Mouse (Mus musculus): Measurements from ENCODE around the gene Ica1.

The Ica1 gene

GRCm38 (mm10) chr6:8691199-8691975 is 86.9 kb downstream of the Ica1 start:
- DNase-seq (ENCODE audit: low spot score in 2 of 2): no peak

DNA sequence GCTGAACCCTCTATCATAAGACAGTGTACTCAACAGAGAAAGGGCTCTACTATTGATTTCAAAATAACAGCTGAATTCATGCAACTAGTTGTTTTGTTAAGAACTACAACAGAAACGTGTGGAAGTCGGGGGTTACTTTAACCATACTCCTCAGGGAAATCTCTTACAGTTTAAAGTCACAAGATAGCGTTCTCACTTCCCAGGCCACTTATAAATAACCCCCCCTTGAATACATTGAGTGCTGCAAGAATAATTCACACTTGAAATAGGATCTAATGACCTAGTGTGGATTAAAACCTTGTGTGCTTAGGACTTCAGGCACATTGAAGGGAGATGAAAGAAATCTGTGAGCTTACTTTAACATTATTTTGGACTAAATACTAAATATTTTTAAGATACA is 87.8 kb downstream of the Ica1 start:
- DNase-seq (ENCODE audit: low spot score in 2 of 2): no peak

DNA sequence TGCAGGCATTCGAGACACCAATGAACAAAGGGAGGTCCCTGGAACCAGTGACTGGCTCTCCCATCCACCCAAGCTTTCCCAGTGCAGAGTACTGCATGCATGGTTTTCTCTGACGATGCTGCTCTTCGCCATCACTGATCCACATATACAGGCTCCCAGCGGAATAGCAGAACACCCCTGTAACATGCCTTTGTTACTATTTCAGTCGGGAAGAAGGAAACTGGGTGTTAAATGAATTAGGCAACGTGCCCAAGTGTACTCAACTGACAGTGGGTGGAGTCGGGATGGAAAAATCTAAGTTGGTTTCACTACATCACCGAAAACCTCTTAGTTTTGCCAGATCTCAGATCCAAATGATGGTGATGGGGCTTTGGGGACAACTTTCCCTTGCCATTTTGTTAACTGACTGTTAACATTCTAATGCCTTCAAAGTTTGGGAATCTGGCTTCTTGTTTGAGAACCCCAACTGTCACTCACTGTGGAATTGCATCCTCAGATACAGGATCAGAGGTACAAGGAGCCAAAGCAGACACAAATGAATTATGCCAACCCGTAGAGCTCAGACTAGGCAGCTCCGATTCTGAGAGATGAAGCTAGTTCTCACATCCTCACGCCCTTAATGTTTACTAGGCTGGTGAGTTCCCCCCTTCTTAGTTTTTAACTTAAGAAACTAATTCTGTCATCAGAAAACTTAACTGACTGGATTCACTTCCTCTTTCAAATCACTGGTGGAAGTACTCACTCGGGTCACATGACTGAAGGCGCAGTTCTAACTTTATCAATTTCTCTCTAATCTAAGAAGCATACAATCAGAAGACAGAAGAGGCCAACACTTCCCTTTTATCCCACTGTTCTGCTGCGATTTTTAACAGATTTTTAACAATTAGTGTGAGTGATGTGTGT is 91.4 kb downstream of the Ica1 start:
- DNase-seq (ENCODE audit: low spot score in 2 of 2): no peak

DNA sequence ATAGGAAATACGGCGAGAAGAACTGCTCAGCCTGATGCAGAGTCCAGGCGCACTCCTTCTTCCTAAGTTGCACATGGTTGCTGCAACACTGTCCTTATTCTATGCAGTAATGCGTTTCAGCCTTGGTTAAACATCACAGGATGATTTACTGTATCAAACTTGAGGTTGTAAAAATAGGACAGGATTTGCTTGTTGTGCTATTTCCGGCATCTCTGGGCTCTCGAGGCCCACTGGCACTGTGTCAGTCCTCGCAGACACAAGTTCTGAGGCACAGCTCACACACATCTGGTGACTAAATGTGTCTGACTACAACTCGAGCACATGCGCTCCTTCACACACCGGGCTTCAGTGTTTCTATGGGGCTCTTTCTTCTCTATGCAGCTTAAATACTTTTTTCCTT is 94.9 kb downstream of the Ica1 start:
- DNase-seq (ENCODE audit: low spot score in 2 of 2): no peak

- DNase-seq (ENCODE audit: low spot score in 2 of 2): no peak
Observed at GRCm38 (mm10) chr6:8680931-8681330, 97.4 kb downstream of the Ica1 start.

- no peak for DNase-seq (ENCODE audit: low spot score in 2 of 2)
Observed at GRCm38 (mm10) chr6:8673013-8673412, 105.3 kb downstream of the Ica1 start.

- no peak for DNase-seq (ENCODE audit: low spot score in 2 of 2)
Observed at GRCm38 (mm10) chr6:8669343-8669742, 108.9 kb downstream of the Ica1 start.

DNA sequence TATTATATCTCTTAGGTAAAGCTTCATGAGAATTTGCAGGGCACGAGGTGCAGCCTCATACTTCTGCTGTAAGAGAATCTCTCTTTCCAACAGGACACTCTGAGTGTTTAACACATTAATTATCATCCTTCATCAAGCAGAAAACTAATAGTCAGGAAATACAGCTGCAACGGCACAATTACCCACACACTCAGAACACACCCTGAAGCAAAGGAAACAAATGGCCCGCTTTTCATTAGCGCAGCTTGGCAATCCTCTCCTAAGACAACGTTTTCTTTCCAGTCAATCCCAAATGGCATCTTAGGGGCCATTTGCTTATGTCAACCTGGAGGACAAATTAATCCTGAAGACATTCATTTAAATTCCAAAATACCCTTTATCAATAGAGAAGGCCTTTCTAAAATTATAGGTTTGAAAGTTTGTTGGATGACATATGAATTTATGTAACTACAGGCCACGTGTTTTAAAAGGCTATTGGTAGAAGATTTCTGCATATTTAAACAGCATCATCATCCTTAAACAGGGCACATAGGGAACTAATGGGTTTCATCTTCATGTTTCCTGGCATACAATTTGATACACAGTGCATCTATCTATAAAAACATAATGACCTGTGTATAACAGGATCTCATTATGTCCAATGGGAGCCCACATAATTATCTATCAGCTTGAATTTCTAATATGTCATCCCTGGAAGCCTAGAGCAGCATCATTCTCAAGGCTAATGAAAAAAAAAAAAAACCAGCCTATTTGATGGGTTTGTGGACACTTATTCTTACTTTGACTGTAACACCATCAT is 110.1 kb downstream of the Ica1 start:
- no peak for DNase-seq (ENCODE audit: low spot score in 2 of 2)

GRCm38 (mm10) chr6:8665786-8666185 is 112.5 kb downstream of the Ica1 start:
- DNase-seq (ENCODE audit: low spot score in 2 of 2): no peak

- DNase-seq (ENCODE audit: low spot score in 2 of 2): no peak
Observed at GRCm38 (mm10) chr6:8664956-8665355, 113.3 kb downstream of the Ica1 start.

DNA sequence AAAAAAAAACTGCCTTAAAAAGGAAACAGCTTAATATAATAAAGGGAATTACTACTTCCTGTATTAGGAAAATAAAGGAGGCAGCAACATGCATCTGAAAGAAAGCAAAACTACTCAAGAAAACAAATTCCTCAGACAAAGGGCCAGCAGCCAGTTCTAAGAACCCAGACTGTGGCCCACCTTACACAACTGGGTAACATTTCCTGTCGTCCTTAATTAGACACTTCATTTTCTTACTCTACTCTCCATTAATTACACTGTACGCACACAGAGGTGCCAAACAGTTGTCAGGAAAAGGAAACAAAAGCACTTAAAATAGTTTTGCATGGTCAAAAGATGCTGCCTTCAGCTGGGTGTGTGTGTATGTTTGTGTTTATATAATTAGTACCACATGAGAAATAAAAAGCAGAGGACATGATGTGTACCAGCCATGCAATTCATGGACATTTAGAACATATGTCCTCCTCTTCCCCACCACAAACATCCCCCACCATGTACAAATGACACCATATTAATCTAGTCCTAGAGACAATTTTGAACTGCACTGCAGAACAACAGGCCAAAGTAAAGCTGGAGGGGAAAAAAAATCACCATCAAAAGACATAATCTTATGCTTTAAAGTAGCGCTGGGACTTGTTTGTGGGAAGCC is 115.1 kb downstream of the Ica1 start:
- DNase-seq (ENCODE audit: low spot score in 2 of 2): no peak

DNA sequence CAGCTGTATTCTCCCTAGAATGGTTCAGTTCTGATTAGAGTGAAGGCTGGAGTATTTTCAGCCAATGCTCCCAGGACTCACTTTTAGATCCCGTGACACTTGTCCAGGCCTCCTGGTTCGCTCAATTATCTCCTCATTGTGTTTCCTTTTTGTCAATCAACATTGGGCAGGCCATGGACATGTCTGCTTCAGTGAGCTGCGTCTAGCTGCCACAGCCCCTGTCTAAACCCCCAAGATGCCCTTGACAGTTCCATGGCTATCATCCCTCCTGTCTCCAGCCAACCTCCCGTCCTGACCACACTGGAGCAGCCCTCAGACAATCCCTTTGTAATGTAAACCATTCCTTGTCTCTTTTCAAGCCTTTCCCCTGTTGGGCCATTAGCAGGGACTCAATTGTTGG is 116.9 kb downstream of the Ica1 start:
- no peak for DNase-seq (ENCODE audit: low spot score in 2 of 2)

- no peak for DNase-seq (ENCODE audit: low spot score in 2 of 2)
Observed at GRCm38 (mm10) chr6:8660076-8660475, 118.2 kb downstream of the Ica1 start.

DNA sequence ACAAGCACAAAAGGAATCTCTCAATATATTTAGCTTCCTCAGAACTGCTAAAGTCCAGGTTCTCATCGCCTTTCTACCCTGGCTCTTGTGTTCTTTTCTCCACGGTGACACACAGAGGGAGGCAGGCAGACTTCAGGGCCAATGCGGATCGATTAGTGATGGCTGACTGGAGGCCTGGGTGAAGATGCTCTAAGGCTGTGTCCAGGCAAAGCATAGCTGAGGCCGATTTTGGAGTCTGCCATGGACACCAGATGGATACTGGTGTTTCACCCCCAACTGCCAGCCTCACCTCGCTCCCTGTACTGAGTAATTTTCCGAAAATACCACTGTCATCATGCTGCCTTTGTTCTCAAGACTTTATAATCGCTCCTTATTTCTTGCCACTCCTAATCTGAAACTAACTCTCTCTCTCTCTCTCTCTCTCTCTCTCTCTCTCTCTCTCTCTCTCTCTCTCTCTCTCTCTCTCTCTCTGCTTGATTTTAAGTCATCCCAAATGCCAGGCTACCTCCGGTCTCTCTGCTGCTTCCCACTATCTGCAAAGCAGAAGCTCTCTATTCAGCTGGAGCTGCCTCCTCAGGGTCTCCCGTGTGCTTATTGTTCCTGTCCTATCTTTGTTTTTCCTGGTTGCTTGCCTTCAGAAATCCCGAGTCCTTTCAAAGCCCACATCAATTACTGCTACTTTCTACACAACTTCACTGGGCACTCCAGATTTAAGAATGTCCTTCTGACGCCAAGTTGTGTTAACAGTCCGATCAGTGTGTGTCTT is 118.9 kb downstream of the Ica1 start:
- no peak for DNase-seq (ENCODE audit: low spot score in 2 of 2)

DNA sequence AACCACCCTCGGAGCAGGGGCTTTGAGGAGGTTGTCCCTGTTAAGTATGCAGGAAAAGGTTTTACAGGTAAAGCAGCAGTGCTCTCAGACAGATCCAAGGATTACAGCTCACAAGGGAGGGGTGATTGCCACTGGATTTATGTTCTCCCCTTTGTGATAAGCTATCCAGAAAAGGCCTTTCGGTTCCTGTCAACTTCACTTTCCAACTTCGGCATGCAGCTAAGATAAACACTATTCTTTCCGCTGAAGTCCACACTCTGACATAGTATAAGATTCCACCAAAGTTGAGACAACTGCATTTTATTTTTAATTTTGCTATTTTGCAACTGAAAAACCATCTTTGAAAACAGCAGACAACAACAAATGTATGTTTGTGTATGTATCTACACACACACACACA is 119.9 kb downstream of the Ica1 start:
- DNase-seq (ENCODE audit: low spot score in 2 of 2): no peak

DNA sequence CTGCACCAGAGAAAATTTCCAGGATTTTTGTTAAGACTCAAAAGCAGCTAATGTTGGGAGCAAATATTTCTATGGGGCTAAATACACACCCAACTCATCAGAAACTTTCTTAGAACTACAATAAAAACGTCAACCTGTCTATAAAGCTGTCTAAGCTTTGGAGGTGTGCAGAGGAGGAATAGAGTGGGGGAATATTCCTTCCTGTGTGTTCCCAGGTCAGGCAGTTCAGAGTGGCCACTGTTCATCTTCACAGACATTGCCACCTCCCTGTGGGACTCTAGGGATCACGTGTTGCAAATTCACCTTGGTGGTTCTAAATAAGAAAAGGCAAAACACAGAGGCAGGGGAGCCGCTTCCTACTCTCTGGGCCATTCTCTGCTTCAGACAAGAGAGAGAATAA is 120.8 kb downstream of the Ica1 start:
- no peak for DNase-seq (ENCODE audit: low spot score in 2 of 2)

- DNase-seq (ENCODE audit: low spot score in 2 of 2): no peak
Observed at GRCm38 (mm10) chr6:8655454-8655853, 122.8 kb downstream of the Ica1 start.

- no peak for DNase-seq (ENCODE audit: low spot score in 2 of 2)
Observed at GRCm38 (mm10) chr6:8650413-8650812, 127.9 kb downstream of the Ica1 start.

- no peak for DNase-seq (ENCODE audit: low spot score in 2 of 2)
Observed at GRCm38 (mm10) chr6:8649295-8649865, 128.9 kb downstream of the Ica1 start.

GRCm38 (mm10) chr6:8648185-8648901 is 129.9 kb downstream of the Ica1 start:
- DNase-seq (ENCODE audit: low spot score in 2 of 2): no peak
